Mouse (Mus musculus) Patski (cell line): Measurements from ENCODE around the gene Ccdc184. TPM values are rescaled to one million over a fixed set of nuclear protein-coding genes. Genes with fewer than 3 reads are reported as not detected.

Experiments used
- ATAC-seq: fragments of 100-300 bp; one replicate; pipeline ENCODE4 v1.8.0; 2021
- CTCF ChIA-PET: fragments of 350-600 bp; sonication (Branson Sonifier 250); formaldehyde crosslinking; loops from one replicate; lab custom pipeline; 2022; ENCODE audit warnings: inconsistent platforms; lab: Charles Lee
- POLR2A ChIA-PET: fragments of 350-600 bp; sonication (Branson Sonifier 250); formaldehyde crosslinking; loops from one replicate; lab custom pipeline; 2022; ENCODE audit warnings: antibody characterized with exemption, inconsistent platforms; lab: Charles Lee
- DNase-seq: peaks from one replicate; pipeline ENCODE4 v3.0.0-alpha.2; 2011; ENCODE audit warnings: low read depth, low spot score
- H3K27me3 ChIP-seq: fragments of 371-371 bp; one replicate; pipeline ENCODE4 v1.5.1; 2021
- CTCF ChIP-seq: fragments of 100-300 bp; IDR thresholded peaks from one replicate; pipeline ENCODE4 v1.5.1; 2021
- in situ Hi-C: fragments of 300-500 bp; cut with MboI; formaldehyde crosslinking; loops from 3 replicates; pipeline ENCODE4 v1.11.1; 2018; ENCODE audit warnings: low pct_unique_long_range_greater_than_20kb, mixed read lengths
- polyA plus RNA-seq: library from polyadenylated mRNA; unstranded; gene quantifications from one replicate; pipeline ENCODE4 v1.2.3, GENCODE M21; 2021

Ccdc184 gene
- polyA plus RNA-seq: not detected

- H3K27me3 ChIP-seq: no peaks in the 10 kb centered on the region
- TF ChIP-seq CTCF: no peak
- DNase-seq: no peak
- in situ Hi-C loops: loop anchor here (25.0 kb wide), 1 partner anchor 305 kb away; no protein-coding TSS in a partner anchor
- ChIA-PET CTCF (no interaction called here), POLR2A (interaction anchor here (0.5 to 0.7 kb wide), 2 partner anchors 38 to 296 kb away, joined by 3 read pairs; no protein-coding TSS in a partner anchor)
- no peak for ATAC-seq
These were observed at the start of gene Ccdc184 for GRCm38 (mm10) chr15:98166963-98167644. Gene Ccdc184 (plus strand): TSS chr15:98167158.

GRCm38 (mm10) chr15:98119363-98119762 is 47.6 kb upstream of the Ccdc184 start:
- ChIA-PET CTCF (interaction anchor here (0.9 kb wide), 1 partner anchor 13 kb away, joined by 3 read pairs; no protein-coding TSS in a partner anchor), POLR2A (interaction anchor here (0.7 kb wide), 1 partner anchor 9 kb away, joined by 3 read pairs; no protein-coding TSS in a partner anchor)
- ATAC-seq (no peak), DNase-seq (no peak)
- in situ Hi-C loops: no loop called here
- TF ChIP-seq CTCF: no peak
- no peaks in the 10 kb centered on the region for H3K27me3 ChIP-seq

- no peak for ATAC-seq
- ChIA-PET CTCF (no interaction called here), POLR2A (no interaction called here)
- H3K27me3 ChIP-seq: no peaks in the 10 kb centered on the region
- no peak for DNase-seq
- in situ Hi-C loops: no loop called here
- no peak for TF ChIP-seq CTCF
These were observed 46.1 kb upstream of the Ccdc184 start for GRCm38 (mm10) chr15:98120831-98121230.

GRCm38 (mm10) chr15:98131001-98131400 is 36.0 kb upstream of the Ccdc184 start:
- POLR2A ChIA-PET: no interaction called here
- in situ Hi-C loops: no loop called here
- H3K27me3 ChIP-seq: no peaks in the 10 kb centered on the region
- TF ChIP-seq CTCF: no peak
- ATAC-seq: no peak
- CTCF ChIA-PET: interaction anchor here (0.9 kb wide), 1 partner anchor 10 kb away, joined by 4 read pairs; no protein-coding TSS in a partner anchor
- DNase-seq: no peak

- no peak for DNase-seq
These were observed 35.5 kb upstream of the Ccdc184 start for GRCm38 (mm10) chr15:98131451-98131850.

GRCm38 (mm10) chr15:98131942-98132655 is 34.9 kb upstream of the Ccdc184 start:
- CTCF ChIA-PET: no interaction called here
- TF ChIP-seq CTCF: no peak
- no peak for ATAC-seq
- no peak for DNase-seq
- no peaks in the 10 kb centered on the region for H3K27me3 ChIP-seq
- POLR2A ChIA-PET: no interaction called here
- in situ Hi-C loops: no loop called here

More at GRCm38 (mm10) chr15:98131451-98131850, 35.5 kb upstream of the Ccdc184 start:
- no peaks in the 10 kb centered on the region for H3K27me3 ChIP-seq
- ChIA-PET POLR2A (no interaction called here), CTCF (no interaction called here)
- in situ Hi-C loops: no loop called here
- no peak for TF ChIP-seq CTCF
- no peak for ATAC-seq

- no peak for DNase-seq
- no peak for TF ChIP-seq CTCF
- no peaks in the 10 kb centered on the region for H3K27me3 ChIP-seq
- in situ Hi-C loops: no loop called here
- ChIA-PET POLR2A (no interaction called here), CTCF (no interaction called here)
- no peak for ATAC-seq
These were observed 33.5 kb upstream of the Ccdc184 start for GRCm38 (mm10) chr15:98133471-98133870.

- TF ChIP-seq CTCF: no peak
- ChIA-PET CTCF (no interaction called here), POLR2A (interaction anchor here (1.2 kb wide), 1 partner anchor 9 kb away, joined by 5 read pairs; no protein-coding TSS in a partner anchor)
- in situ Hi-C loops: no loop called here
- ATAC-seq (no peak), DNase-seq (no peak)
- no peaks in the 10 kb centered on the region for H3K27me3 ChIP-seq
These were observed 32.9 kb upstream of the Ccdc184 start for GRCm38 (mm10) chr15:98134034-98134433.

- H3K27me3 ChIP-seq: no peaks in the 10 kb centered on the region
- TF ChIP-seq CTCF: no peak
- CTCF ChIA-PET: no interaction called here
- in situ Hi-C loops: no loop called here
- POLR2A ChIA-PET: interaction anchor here (1.2 kb wide), 1 partner anchor 9 kb away, joined by 5 read pairs; no protein-coding TSS in a partner anchor
- no peak for ATAC-seq
- DNase-seq: no peak
These were observed 32.3 kb upstream of the Ccdc184 start for GRCm38 (mm10) chr15:98134666-98135065.

GRCm38 (mm10) chr15:98135671-98136070 is 31.3 kb upstream of the Ccdc184 start:
- in situ Hi-C loops: no loop called here
- TF ChIP-seq CTCF: no peak
- ATAC-seq (no peak), DNase-seq (no peak)
- POLR2A ChIA-PET: no interaction called here
- CTCF ChIA-PET: interaction anchor here (1.2 kb wide), 1 partner anchor 19 kb away, joined by 3 read pairs; no protein-coding TSS in a partner anchor
- H3K27me3 ChIP-seq: no peaks in the 10 kb centered on the region
